Mouse (Mus musculus) MEL (cell line): ENCODE measurements around the gene Hoxc5.

Source experiments
- CTCF ChIP-seq, 3 experiments: IDR thresholded peaks in 2 of 3; conservative IDR thresholded peaks in 1 of 3; 2 replicates each; pipeline ENCODE4 v1.5.1; 2011 to 2012; ENCODE audit warnings: low read length in 3 of 3, low read depth in 2 of 3, mild to moderate bottlenecking in 2 of 3, improper control_type of control experiment in 1 of 3, inconsistent platforms in 1 of 3, mixed read lengths in 1 of 3, moderate library complexity in 1 of 3; ENCODE audit not compliant: control insufficient read depth in 1 of 3, insufficient read depth in 1 of 3, poor library complexity in 1 of 3, severe bottlenecking in 1 of 3
- MYB ChIP-seq: IDR thresholded peaks from 2 replicates; pipeline ENCODE4 v1.6.1; 2011; ENCODE audit warnings: mild to moderate bottlenecking, low read depth, low read length, improper control_type of control experiment
- POLR2A ChIP-seq, 2 experiments: IDR thresholded peaks; 2 replicates each; pipeline ENCODE4 v1.6.1; 2011 to 2012; ENCODE audit warnings: low read length in 2 of 2, mild to moderate bottlenecking in 2 of 2, control low read depth in 1 of 2, improper control_type of control experiment in 1 of 2, low read depth in 1 of 2, moderate library complexity in 1 of 2; ENCODE audit not compliant: control insufficient read depth in 1 of 2, insufficient read depth in 1 of 2, poor library complexity in 1 of 2
- POLR2AphosphoS2 ChIP-seq: IDR thresholded peaks from 2 replicates; pipeline ENCODE4 v1.6.1; 2011; ENCODE audit warnings: low read length, improper control_type of control experiment
- RCOR1 ChIP-seq: IDR thresholded peaks from 2 replicates; pipeline ENCODE4 v1.6.1; 2012; ENCODE audit warnings: low read depth, mild to moderate bottlenecking, inconsistent platforms, low read length, improper control_type of control experiment
- ZNF384 ChIP-seq: IDR thresholded peaks from 2 replicates; pipeline ENCODE4 v1.6.1; 2012; ENCODE audit warnings: low read depth, mild to moderate bottlenecking, inconsistent platforms, low read length, improper control_type of control experiment

DNA sequence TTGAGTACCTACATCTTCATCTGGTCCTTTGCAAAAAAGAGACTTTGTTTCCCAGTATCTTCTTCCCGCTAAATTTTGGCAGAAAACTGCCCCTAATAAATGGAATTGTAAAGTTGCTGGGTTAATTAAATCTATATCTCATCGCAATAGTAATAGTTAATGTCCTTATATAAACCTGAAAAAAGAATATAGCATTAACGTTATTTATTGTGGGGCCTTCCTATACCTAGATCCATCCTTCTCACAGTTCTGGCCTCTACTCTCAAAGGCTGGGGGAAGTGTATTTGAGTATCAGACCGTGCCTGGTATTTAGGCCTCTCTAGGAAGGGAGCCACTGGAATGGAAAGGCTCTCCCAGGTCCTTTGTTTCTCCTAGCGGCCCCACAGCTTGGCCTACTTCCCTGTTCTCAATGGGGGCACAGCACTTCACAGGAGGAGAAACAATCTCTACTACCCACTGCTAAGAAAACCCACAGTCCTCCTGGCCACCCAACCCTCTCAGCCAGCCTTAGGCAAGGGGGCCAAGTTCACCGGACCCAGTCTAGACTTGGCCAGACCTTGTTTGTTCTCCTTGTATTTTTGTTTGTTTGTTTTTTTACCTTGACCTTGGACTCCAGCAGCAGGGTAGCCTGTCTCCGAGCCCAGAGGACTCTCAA lies 48.5 kb upstream of the Hoxc5 start:
- TF ChIP-seq POLR2AphosphoS2 (no peak), CTCF (IDR thresholded peaks at IDR 0.05 in 2 of 3, conservative IDR thresholded peaks at IDR 0.05 in 1 of 3; ENCODE audit: control insufficient read depth in 1 of 3, insufficient read depth in 1 of 3, low read depth in 2 of 3, low read length in 3 of 3, poor library complexity in 1 of 3, severe bottlenecking in 1 of 3) (no peak), ZNF384 (no peak), POLR2A (IDR thresholded peaks at IDR 0.05; ENCODE audit: control insufficient read depth in 1 of 2, insufficient read depth in 1 of 2, low read depth in 1 of 2, low read length in 2 of 2, poor library complexity in 1 of 2) (no peak), RCOR1 (no peak), MYB (no peak)
